8 mouse cellular contexts compared by ENCODE assay signal in the genomic region with DNA sequence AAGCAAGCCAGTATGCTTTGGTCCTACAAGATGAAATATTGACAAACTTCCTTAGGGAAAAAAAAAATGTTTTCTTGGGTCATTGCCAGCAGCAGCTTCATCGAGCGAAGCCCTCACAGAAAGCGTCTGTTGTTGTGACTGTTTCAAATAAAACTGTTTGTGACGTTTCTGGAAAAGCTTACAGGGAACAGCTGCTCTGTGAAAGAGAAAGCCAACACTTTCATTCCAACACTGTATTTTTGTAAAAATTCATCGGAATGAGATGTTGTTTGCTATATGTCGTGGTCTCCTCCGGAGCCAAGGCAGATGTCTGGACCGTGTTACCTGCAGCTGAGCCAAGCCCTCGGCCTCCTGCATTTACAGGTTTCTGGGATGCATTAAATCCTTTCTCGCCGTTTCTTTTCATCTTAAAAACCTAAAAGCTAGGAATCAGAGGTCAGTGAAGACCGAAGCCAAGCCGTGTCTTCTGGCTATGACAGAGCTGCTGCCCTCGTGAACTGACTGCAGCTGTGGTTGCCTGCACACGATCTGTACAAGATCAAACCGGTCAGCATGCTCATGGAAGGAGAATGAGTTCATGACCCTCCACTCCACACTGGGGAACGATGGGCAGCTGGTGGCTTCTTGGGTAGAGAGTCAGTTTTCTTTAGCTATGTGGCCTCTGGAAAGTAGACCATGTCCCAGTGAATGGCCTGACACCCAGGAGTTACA. TPM values are rescaled to one million over a fixed set of nuclear protein-coding genes. Genes with fewer than 3 reads are reported as not detected.
DNase-seq lines count a peak whose midpoint lies in the region; ATAC-seq lines count a peak whose summit lies in the region.
"Had no signal": no experiment of that assay in that cellular context is flagged by ENCODE, and none has a peak within 500 bp of the region (broad histone marks: within the 10 kb centered on the region; RNA-seq: fewer than 3 reads in every experiment).

No protein-coding gene starts in this region.

- H3K4me2 ChIP-seq in limb, embryonic 12.5 days, result no peak overlapping the region
- no peak overlapping the region for H3K4me2 ChIP-seq in heart, embryonic 15.5 days
- H3K4me2 ChIP-seq: liver, embryonic 12.5 days had no signal

- no peaks in the 10 kb centered on the region for H3K36me3 ChIP-seq in limb, embryonic 12.5 days
- no peaks in the 10 kb centered on the region for H3K36me3 ChIP-seq in limb, embryonic 10.5 days
- H3K36me3 ChIP-seq in heart, embryonic 15.5 days, result no peaks in the 10 kb centered on the region
- H3K36me3 ChIP-seq: liver, embryonic 12.5 days had no signal

- no peak for ATAC-seq in limb, embryonic 12.5 days (ENCODE audit: insufficient number of reproducible peaks, insufficient read depth, low FRiP score, low TSS enrichment, low read depth)
- ATAC-seq in heart, embryonic 15.5 days (replicated peaks; ENCODE audit: insufficient number of reproducible peaks, insufficient read depth, low FRiP score, low read depth), result no peak
- no peak for ATAC-seq in megakaryocyte-erythroid progenitor cell, adult 5-6 weeks (replicated peaks; ENCODE audit: low FRiP score, low TSS enrichment, poor library complexity, severe bottlenecking)
- no peak for ATAC-seq in activated CD4-positive, CD25-positive, alpha-beta regulatory T cell, adult 4 months
- ATAC-seq: liver, embryonic 12.5 days had no signal

- H3K27me3 ChIP-seq in limb, embryonic 12.5 days, result no peaks in the 10 kb centered on the region
- no peaks in the 10 kb centered on the region for H3K27me3 ChIP-seq in limb, embryonic 10.5 days (ENCODE audit: low read depth, poor library complexity, severe bottlenecking)
- no peaks in the 10 kb centered on the region for H3K27me3 ChIP-seq in heart, embryonic 15.5 days
- H3K27me3 ChIP-seq: liver, embryonic 12.5 days had no signal

- H3K4me3 ChIP-seq in limb, embryonic 12.5 days (replicated peaks), result no peak overlapping the region
- H3K4me3 ChIP-seq in limb, embryonic 10.5 days, result no peak overlapping the region
- no peak overlapping the region for H3K4me3 ChIP-seq in heart, embryonic 15.5 days
- H3K4me3 ChIP-seq: liver, embryonic 12.5 days had no signal

- 0 out of 2 replicates have a peak, but pooled peaks cover 6% of the 10 kb centered on the region for H3K9me3 ChIP-seq in limb, embryonic 12.5 days
- H3K9me3 ChIP-seq in limb, embryonic 10.5 days (replicated peaks), result no peaks in the 10 kb centered on the region
- H3K9me3 ChIP-seq in heart, embryonic 15.5 days (replicated peaks), result no peaks in the 10 kb centered on the region
- H3K9me3 ChIP-seq: liver, embryonic 12.5 days had no signal

- peak overlapping the region; percentile 64 for H3K27ac ChIP-seq in limb, embryonic 12.5 days
- no peak overlapping the region for H3K27ac ChIP-seq in limb, embryonic 10.5 days
- peak overlapping the region; percentile 51; the same call in 1 of the 2 replicates for H3K27ac ChIP-seq in heart, embryonic 15.5 days
- H3K27ac ChIP-seq: liver, embryonic 12.5 days had no signal

- H3K9ac ChIP-seq in limb, embryonic 12.5 days (replicated peaks), result no peak overlapping the region
- no peak overlapping the region for H3K9ac ChIP-seq in heart, embryonic 15.5 days
- H3K9ac ChIP-seq: liver, embryonic 12.5 days had no signal

- H3K4me1 ChIP-seq in limb, embryonic 12.5 days (replicated peaks), result peaks cover 18% of the 10 kb centered on the region
- H3K4me1 ChIP-seq in limb, embryonic 10.5 days, result peaks cover 14% of the 10 kb centered on the region
- no peaks in the 10 kb centered on the region for H3K4me1 ChIP-seq in heart, embryonic 15.5 days (replicated peaks)
- H3K4me1 ChIP-seq: liver, embryonic 12.5 days had no signal

- no peak for DNase-seq in limb, embryonic 10.5 days (ENCODE audit: low spot score)
- DNase-seq in kidney, postnatal 10 days, result peak; percentile 70
- DNase-seq in skeletal muscle tissue, adult 2 months (ENCODE audit: low read depth, low spot score), result peak; percentile 62

- 58% methylated on average over 17 of the region's 17 CpGs for WGBS in limb, embryonic 12.5 days
- 84% methylated on average over 17 of the region's 17 CpGs for WGBS in limb, embryonic 10.5 days
- WGBS in heart, embryonic 15.5 days, result 70% methylated on average over 17 of the region's 17 CpGs

RNA-seq across cellular contexts. Expression of a gene that starts 50.0 kb away (rescaled TPM):
- 241 and 247 TPM in 2 replicates for polyA plus RNA-seq in limb, embryonic 12.5 days (2016; fragmentation: Nextera tagmentation; extraction: Ambion mirVana)
- 257 and 265 TPM in 2 replicates for polyA plus RNA-seq in limb, embryonic 10.5 days (2016; fragmentation: Nextera tagmentation; extraction: Ambion mirVana)
- polyA plus RNA-seq in heart, embryonic 15.5 days (2015; fragmentation: Nextera tagmentation; extraction: Ambion mirVana), result 170 and 186 TPM in 2 replicates
- total RNA-seq in megakaryocyte-erythroid progenitor cell, adult 5-6 weeks (2014; fragmentation: Nextera tagmentation), result 79.3 and 98.7 TPM in 2 replicates
- total RNA-seq in megakaryocyte-erythroid progenitor cell, adult 5-6 weeks (2017), result 30.5 and 54.9 TPM in 2 replicates
- 100 to 1,000 TPM; 116 to 130 TPM for polyA plus RNA-seq in activated CD4-positive, CD25-positive, alpha-beta regulatory T cell, adult 4 months (2017; shearing (Covaris generic))
